Mouse (Mus musculus) embryo, embryonic 11 days (tissue): ENCODE data around the gene Unc93b1.
"Not testable (repeated sequence)": the region's sequence is repeated elsewhere in the genome, so short reads cannot be mapped to it uniquely, and the experiment has no call there.

Experiments used
- DNase-seq: peaks from one replicate; pipeline ENCODE4 v3.0.0-alpha.2; 2015

The Unc93b1 gene

GRCm38 (mm10) chr19:3948546-3948945 is 13.6 kb downstream of the Unc93b1 start:
- no peak for DNase-seq

GRCm38 (mm10) chr19:3950331-3950730 is 15.3 kb downstream of the Unc93b1 start:
- DNase-seq, result no peak

GRCm38 (mm10) chr19:3951461-3951860 is 16.5 kb downstream of the Unc93b1 start:
- no peak for DNase-seq

GRCm38 (mm10) chr19:3952099-3952498 is 17.1 kb downstream of the Unc93b1 start:
- no peak for DNase-seq

GRCm38 (mm10) chr19:3955033-3955432 is 20.0 kb downstream of the Unc93b1 start:
- no peak for DNase-seq

- DNase-seq, result no peak
Measured at GRCm38 (mm10) chr19:3955804-3956203, 20.8 kb downstream of the Unc93b1 start.

GRCm38 (mm10) chr19:3957296-3958036 is 22.5 kb downstream of the Unc93b1 start:
- not testable (repeated sequence) for DNase-seq

GRCm38 (mm10) chr19:3958470-3958869 is 23.5 kb downstream of the Unc93b1 start, which contains the start of gene Aldh3b3:
Gene Aldh3b3 (plus strand): TSS chr19:3958645.
- no peak for DNase-seq

GRCm38 (mm10) chr19:3959030-3959429 is 24.0 kb downstream of the Unc93b1 start:
- no peak for DNase-seq

- DNase-seq, result no peak
Measured at GRCm38 (mm10) chr19:3960211-3960610, 25.2 kb downstream of the Unc93b1 start.

GRCm38 (mm10) chr19:3961805-3962204 is 26.8 kb downstream of the Unc93b1 start:
- not testable (repeated sequence) for DNase-seq

- peak; percentile 39 for DNase-seq
Measured at GRCm38 (mm10) chr19:3962469-3962868, 27.5 kb downstream of the Unc93b1 start.

GRCm38 (mm10) chr19:3964030-3964429 is 29.0 kb downstream of the Unc93b1 start:
- no peak for DNase-seq

GRCm38 (mm10) chr19:3966330-3967075 is 31.5 kb downstream of the Unc93b1 start:
- DNase-seq, result peak; percentile 28

- no peak for DNase-seq
Measured at GRCm38 (mm10) chr19:3967258-3967657, 32.3 kb downstream of the Unc93b1 start.

- peak; percentile 29 for DNase-seq
Measured at GRCm38 (mm10) chr19:3972229-3972628, 37.2 kb downstream of the Unc93b1 start, which contains the start of gene Aldh3b2. Gene Aldh3b2 (plus strand): TSS chr19:3972328.

GRCm38 (mm10) chr19:3974608-3975007 is 39.6 kb downstream of the Unc93b1 start:
- not testable (repeated sequence) for DNase-seq

- DNase-seq, result no peak
Measured at GRCm38 (mm10) chr19:3975866-3976265, 40.9 kb downstream of the Unc93b1 start.

GRCm38 (mm10) chr19:3980309-3980708 is 45.3 kb downstream of the Unc93b1 start:
- DNase-seq, result peak; percentile 89

GRCm38 (mm10) chr19:3980917-3981316 is 45.9 kb downstream of the Unc93b1 start:
- DNase-seq, result no peak

- DNase-seq, result peak; percentile 31
Measured at GRCm38 (mm10) chr19:3983527-3984200, 48.7 kb downstream of the Unc93b1 start.

GRCm38 (mm10) chr19:3985261-3985681 is 50.3 kb downstream of the Unc93b1 start:
- DNase-seq, result peak; percentile 59

- peak; percentile 70 for DNase-seq
Measured at GRCm38 (mm10) chr19:3986334-3986733, 51.3 kb downstream of the Unc93b1 start, which contains the start of gene Acy3. Gene Acy3 (plus strand): TSS chr19:3986570.
